Mouse (Mus musculus): ENCODE results near the gene Sdhaf1.

GRCm38 (mm10) chr7:30360028-30360427 is 36.3 kb upstream of the Sdhaf1 start:
- TF ChIP-seq POLR2A (IDR thresholded peaks at IDR 0.05; ENCODE audit: insufficient read depth, low read depth, low read length), result no peak
- no peak for TF ChIP-seq CTCF (IDR thresholded peaks at IDR 0.05; ENCODE audit: insufficient read depth, low read depth, low read length)
